Mouse (Mus musculus) urinary bladder, postnatal 36 days (tissue): ENCODE measurements around the gene Cbx5.
"Not testable (repeated sequence)": the region's sequence is repeated elsewhere in the genome, so short reads cannot be mapped to it uniquely, and the experiment has no call there.

ENCODE experiments used
- DNase-seq, 2 experiments: peaks; one replicate each; pipeline ENCODE4 v3.0.0; 2022; ENCODE audit warnings: low spot score in 2 of 2, mixed read lengths in 1 of 2

The Cbx5 gene

DNA sequence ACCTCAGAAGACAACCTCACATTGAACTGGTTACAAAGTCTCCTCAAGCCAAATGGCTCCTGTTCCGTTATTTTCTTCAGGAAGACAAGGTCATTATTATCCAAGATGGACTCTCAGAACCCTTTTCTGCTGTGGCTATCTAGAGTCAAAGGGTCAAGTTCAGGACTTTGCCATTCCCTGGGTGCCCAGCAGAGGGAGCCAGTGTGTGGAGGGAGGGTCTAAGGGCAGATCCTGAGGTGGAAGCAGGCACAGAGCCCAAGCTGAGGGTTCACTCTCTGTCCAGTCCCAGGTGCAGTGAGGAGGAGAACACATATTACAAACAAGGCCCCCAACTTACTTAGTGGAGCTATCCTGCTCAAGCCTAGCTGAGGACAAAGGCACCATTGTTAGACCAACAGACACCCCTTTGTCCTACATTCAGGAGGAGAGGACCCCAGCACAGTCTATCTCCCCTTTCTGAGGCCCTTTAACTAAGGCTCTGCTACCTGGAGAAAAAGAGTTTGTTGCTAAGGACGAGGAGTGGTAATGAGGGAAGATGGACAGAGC lies 10.7 kb upstream of the Cbx5 start:
- DNase-seq = peak; percentile 46 to 60

GRCm38 (mm10) chr15:103249511-103249910 lies 9.9 kb upstream of the Cbx5 start:
- DNase-seq = not testable (repeated sequence)

DNA sequence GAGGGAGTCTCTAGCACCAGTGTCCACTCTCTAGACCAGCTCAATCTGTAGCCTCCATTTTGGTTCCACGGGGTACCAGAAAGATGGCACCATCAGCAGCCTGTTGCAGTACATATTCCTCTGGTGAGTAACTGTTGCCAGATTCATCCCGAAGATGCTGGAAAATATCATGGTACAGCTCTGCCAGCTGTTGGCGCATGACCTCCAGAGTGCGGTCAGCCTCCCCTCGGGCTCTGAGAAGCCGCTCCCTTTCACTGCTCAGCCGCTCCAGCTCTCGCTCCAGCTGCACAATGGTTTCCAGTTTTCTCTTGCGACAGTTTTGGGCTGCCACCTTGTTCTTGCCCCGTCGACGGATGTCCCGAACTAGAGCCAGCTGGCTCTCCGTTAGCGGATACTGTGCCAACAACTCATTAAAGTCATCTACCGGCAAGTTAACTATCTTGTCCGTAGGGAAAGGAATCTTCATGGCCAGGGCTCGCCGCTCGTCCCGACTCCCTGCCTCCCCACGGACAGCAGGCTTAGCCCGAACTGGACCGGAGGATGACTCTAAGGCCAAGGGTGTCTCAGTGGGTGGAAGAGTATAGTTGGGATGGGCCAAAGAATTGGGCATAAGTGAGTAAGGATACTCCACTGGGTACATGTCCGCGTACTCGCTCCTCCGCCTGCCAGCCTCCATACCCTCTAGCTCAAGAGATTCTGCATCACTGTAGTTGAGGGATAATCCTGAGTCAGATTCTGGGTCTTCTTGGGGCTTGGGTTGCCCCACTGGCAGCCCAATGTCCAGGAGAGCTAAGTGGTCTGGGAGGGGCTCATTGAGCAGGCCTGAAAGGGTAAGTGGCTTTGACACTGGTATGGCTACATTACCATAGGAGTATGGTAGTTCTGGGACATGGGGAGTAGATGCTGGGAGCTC lies 9.0 kb upstream of the Cbx5 start:
- peak in 1 of 2 experiments; percentile 36 for DNase-seq

- no peak for DNase-seq
Observed at GRCm38 (mm10) chr15:103247782-103248400, 8.3 kb upstream of the Cbx5 start.

- DNase-seq = no peak
Observed at GRCm38 (mm10) chr15:103247078-103247781, 7.6 kb upstream of the Cbx5 start.

DNA sequence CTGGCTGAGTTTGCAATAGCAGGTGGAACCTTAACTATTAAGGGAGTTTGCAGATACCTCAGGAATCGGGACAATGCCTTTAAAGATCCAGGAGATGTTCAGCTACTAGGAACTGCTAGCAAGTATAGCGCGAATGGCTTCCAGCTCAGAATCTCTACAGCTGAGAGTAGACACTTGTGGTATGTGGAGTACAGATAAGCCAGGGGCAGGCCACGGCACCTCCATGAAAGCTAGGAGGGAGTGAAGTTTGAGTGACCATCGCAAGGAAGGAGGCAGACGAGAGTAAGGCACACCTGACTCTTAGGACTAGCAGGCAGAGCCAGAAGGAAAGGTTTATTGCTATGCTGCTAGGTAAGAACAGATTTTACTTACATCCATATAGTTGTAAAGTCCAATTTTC lies 6.0 kb upstream of the Cbx5 start:
- DNase-seq = no peak

DNA sequence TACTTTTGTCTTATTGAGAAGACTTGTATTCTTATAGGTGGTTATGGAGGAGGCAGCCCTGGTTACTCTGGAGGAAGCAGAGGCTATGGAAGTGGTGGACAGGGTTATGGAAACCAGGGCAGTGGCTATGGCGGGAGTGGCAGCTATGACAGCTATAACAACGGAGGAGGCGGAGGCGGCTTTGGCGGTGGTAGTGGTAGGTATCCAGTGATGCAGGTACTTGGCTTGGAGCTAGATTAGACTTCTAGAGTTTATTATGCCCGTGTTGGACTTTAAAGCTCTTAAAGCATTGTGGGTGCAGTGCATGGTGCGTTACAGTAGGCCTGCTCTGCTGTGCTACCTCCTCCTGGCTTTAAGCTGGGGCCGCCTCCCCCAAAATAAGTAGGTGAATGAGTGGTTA lies 3.3 kb upstream of the Cbx5 start:
- no peak for DNase-seq

GRCm38 (mm10) chr15:103241071-103242018 lies 1.7 kb upstream of the Cbx5 start:
- DNase-seq = not testable (repeated sequence)

DNA sequence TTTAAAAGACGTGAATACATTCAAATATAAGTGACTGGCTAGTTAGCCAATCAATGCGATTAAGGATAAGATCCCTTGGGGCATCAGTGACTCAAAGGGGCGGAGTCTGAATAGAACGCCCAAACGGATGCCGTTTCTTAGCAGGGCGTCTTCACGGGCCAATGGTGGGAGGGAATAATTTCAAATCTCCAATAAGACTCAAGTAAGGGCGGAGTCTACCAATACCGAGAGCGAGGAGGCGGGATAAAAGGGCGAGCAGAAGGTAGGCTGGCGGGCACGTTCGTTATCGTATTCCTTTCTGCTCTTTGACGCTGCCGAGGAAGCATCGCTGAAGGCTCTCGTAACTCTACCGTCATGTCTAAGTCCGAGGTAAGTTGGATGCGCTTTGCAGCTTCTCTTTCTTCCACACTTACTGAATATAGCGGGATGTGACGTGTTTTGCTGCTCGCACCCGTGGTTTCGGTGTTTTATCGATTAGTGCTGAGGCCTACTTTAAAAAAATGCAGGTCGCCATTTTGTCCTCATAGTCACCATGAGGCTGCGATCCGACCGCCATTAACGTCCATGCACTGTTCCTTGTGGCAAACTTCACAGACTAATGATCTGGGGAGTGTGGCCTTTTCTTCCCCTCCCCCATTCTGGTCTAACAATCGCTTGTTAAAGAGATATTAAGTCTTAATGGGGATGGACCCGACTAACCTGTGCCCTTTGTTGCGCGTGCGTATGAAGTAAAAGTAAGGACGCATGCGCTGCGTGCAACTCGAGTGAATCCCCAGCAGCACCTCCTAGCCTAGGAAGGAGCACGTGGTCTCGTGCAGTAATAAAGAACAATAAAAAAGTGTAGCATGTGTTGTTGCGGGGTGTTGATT lies 778 bp upstream of the Cbx5 start, which contains the start of gene Hnrnpa1:
Gene Hnrnpa1, plus strand, starts transcription at position 273 of the 869 bp plus-strand sequence.
- peak; percentile 84 to 92 for DNase-seq

DNA sequence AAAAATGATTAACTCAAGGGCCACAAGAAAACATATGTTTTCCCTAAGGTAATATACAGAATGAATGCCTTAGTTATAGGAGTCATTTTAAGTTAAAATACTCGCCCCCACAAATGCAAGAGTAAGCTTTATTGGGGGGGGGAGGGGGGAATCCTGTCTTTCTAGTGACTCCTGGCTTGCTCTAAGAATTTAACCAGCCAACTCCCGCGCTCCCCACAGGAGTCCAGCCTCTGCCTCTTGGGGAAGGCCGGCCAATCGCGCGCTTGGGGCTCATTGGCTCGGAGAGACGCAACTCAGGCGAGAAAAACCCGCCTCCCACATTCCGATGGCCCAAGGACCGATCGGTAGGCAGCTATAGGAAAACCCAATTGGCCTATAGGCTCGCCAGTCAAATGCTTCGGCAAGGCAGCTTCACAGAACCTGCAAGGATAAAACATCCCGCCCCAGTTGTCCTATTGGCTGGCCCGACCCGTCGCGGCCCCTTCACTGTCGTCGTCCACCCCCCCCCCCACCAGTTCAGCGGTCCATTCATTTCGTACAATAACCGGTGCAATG lies 409 bp downstream of the Cbx5 start:
- DNase-seq = peak; percentile 85 to 93

DNA sequence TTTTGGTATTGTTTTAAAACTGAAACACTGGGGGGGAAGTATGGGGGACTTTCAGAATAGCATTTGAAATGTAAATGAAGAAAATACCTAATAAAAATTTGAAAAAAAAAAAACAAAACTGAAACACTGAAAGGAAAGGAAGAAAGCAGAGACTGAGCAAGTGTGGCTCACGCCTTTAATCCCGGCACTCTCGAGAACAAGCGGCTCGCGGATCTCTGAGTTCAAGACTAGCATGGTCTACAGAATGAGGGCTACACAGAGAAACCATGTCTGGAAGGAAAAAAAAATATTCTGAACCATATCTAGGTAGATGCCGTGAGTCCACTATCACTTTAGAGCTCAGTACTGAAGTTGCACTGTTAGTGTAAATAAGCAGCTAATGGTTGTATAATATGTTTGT lies 2.3 kb downstream of the Cbx5 start:
- DNase-seq = no peak

GRCm38 (mm10) chr15:103233119-103233518 lies 6.5 kb downstream of the Cbx5 start:
- DNase-seq = no peak

GRCm38 (mm10) chr15:103228904-103229303 lies 10.7 kb downstream of the Cbx5 start:
- no peak for DNase-seq

DNA sequence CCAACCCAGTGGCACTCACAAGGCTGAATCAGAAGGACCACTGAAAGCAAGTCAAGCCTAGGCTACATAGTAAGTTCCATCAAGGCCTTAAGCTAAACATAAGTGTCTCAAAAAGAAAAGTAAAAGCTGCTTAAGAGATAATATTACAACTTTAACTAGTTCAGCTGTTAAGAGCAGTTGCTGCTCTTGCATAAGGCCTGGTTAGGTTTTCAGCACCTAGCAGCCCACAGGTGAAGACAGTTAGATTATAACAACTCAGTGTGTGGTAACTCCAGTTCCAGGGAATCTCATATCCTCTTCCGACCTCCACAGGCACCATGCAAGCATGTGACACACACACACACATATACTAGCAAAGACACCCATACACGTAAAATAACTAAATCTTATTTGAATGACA lies 12.0 kb downstream of the Cbx5 start:
- no peak for DNase-seq

DNA sequence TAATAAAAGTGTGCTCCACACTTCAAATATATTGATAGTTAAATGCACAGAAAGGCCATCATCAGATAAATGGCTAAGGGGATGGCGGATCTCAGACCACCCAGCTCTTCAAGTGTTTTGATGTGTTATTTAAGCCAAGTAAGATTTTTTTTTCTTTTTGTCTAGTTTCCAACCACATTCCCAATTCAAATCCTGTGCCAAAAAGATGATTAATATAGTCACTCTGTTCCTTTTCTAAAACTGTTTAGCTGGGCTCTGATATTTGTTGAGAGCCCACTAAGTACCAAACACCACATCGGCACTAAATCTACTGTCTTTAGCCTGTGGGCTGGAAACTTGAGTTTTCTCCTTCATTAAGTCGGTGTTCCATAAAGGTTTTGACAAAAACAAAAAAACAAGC lies 12.6 kb downstream of the Cbx5 start:
- DNase-seq = no peak

DNA sequence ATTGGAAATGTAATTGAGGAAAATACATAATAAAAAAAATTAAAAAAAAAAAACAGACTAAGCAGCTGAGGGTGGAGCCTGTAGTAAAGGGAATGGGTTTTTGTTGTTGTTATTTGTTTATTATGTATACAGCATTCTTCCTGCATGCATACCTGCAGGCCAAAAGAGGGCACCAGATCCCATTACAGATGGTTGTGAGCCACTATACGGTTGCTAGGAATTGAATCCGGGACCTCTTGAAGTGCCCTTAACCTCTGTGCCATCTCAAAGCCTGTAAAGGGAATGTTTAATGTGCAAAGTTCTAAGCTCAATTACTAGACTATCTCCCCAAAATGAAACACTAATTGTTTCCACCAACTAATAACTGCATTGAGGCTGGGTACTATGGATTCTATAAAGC lies 15.5 kb downstream of the Cbx5 start:
- DNase-seq = no peak

GRCm38 (mm10) chr15:103221386-103221785 lies 18.2 kb downstream of the Cbx5 start:
- no peak for DNase-seq

DNA sequence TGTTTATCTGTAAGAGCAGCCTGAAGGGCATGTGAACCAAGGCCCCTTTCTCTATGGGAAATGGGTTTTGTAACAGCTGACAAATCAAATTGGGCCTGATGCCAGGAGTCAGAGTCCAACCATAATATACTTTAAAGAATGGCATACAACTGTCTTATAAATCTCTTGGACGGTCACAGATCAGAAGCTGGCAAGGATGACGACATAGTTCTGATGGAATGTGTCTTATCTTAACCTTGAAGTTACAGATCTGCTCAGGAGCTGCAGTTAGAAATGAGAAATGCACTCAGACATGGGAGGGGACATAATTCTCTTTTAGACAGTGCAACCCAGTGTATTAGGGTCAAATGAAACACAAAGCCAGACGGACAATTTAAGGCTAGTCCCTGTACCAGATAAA lies 18.8 kb downstream of the Cbx5 start:
- DNase-seq = no peak

GRCm38 (mm10) chr15:103216052-103216451 lies 23.6 kb downstream of the Cbx5 start:
- no peak for DNase-seq
